In genomic region chr4:152625032-152626003, GRCm38 (mm10) we compare ENCODE assay signal across 9 mouse cellular contexts.
A peak's percentile ranks its signal among the peaks of the same experiment; 100 is the strongest.
DNase-seq lines count a peak whose midpoint lies in the region; ATAC-seq lines count a peak whose summit lies in the region.
"Had no signal": no experiment of that assay in that cellular context is flagged by ENCODE, and none has a peak within 500 bp of the region (broad histone marks: within the 10 kb centered on the region; RNA-seq: fewer than 3 reads in every experiment).

No protein-coding gene starts in this region.

- H3K36me3 ChIP-seq in hindbrain, embryonic 16.5 days (ENCODE audit: control insufficient read depth, insufficient read depth, low read length): no peaks in the 10 kb centered on the region
- H3K36me3 ChIP-seq: liver, embryonic 15.5 days had no signal

- H3K9me3 ChIP-seq in hindbrain, embryonic 16.5 days (ENCODE audit: control insufficient read depth, low read length): no peaks in the 10 kb centered on the region
- H3K9me3 ChIP-seq: liver, embryonic 15.5 days had no signal

- peaks cover 24% of the 10 kb centered on the region for H3K4me1 ChIP-seq in hindbrain, embryonic 16.5 days (ENCODE audit: control insufficient read depth, insufficient read depth, low read depth, low read length)
- H3K4me1 ChIP-seq: liver, embryonic 15.5 days had no signal

- peak overlapping the region; percentile 43 for H3K4me2 ChIP-seq in hindbrain, embryonic 16.5 days (ENCODE audit: low read length)
- H3K4me2 ChIP-seq: liver, embryonic 15.5 days had no signal

- 4% methylated on average over 22 of the region's 22 CpGs for WGBS in hindbrain, embryonic 16.5 days

- peak; percentile 67 for ATAC-seq in hindbrain, embryonic 16.5 days
- ATAC-seq in erythroblast, adult 5-6 weeks (replicated peaks; ENCODE audit: low FRiP score, poor library complexity, severe bottlenecking): no peak

- DNase-seq in adipocyte (ENCODE audit: low spot score): peak; percentile 52
- peak; percentile 43 for DNase-seq in cerebellum, adult 9-10 months
- DNase-seq in frontal cortex, postnatal 10 days (ENCODE audit: low spot score in 2 of 2): peak; percentile 75 to 79
- DNase-seq in layer of hippocampus, postnatal 25 days (ENCODE audit: extremely low spot score in 1 of 2, low spot score in 1 of 2): peak; percentile 63 to 74
- peak; percentile 4 for DNase-seq in lung, postnatal 36 days
- peak; percentile 87 to 94 for DNase-seq in right cerebral cortex, postnatal 10 days (ENCODE audit: low spot score in 2 of 2)

- H3K9ac ChIP-seq in hindbrain, embryonic 16.5 days (ENCODE audit: low read depth, low read length): 0 out of 2 replicates have a peak overlapping the region, but pooled peaks have one; percentile 36
- H3K9ac ChIP-seq: liver, embryonic 15.5 days had no signal

- no peak overlapping the region; the same call in 1 of the 2 replicates for H3K4me3 ChIP-seq in hindbrain, embryonic 16.5 days (ENCODE audit: low read length)
- H3K4me3 ChIP-seq: liver, embryonic 15.5 days had no signal

- H3K27me3 ChIP-seq in hindbrain, embryonic 16.5 days (replicated peaks; ENCODE audit: control insufficient read depth, insufficient read depth, low read length): no peaks in the 10 kb centered on the region
- H3K27me3 ChIP-seq: liver, embryonic 15.5 days had no signal

- peak overlapping the region; percentile 76 for H3K27ac ChIP-seq in hindbrain, embryonic 16.5 days (ENCODE audit: low read depth, low read length)
- H3K27ac ChIP-seq: liver, embryonic 15.5 days had no signal

Comparison
In these comparisons a context has a peak if more than half of its experiments do, and no peak if none do; other contexts are left out.
1. DNase-seq: peak in every context shown above with its lines; median percentile 90 in right cerebral cortex, postnatal 10 days; 77 in frontal cortex, postnatal 10 days; 68 in layer of hippocampus, postnatal 25 days; 52 in adipocyte; 43 in cerebellum, adult 9-10 months; 4 in lung, postnatal 36 days.